Mouse (Mus musculus): ENCODE results near the gene Nek6. TPM values are rescaled to one million over a fixed set of nuclear protein-coding genes. Genes with fewer than 3 reads are reported as not detected.

Nek6 gene
- polyA plus RNA-seq, 1 experiment: 3.3 TPM

DNA sequence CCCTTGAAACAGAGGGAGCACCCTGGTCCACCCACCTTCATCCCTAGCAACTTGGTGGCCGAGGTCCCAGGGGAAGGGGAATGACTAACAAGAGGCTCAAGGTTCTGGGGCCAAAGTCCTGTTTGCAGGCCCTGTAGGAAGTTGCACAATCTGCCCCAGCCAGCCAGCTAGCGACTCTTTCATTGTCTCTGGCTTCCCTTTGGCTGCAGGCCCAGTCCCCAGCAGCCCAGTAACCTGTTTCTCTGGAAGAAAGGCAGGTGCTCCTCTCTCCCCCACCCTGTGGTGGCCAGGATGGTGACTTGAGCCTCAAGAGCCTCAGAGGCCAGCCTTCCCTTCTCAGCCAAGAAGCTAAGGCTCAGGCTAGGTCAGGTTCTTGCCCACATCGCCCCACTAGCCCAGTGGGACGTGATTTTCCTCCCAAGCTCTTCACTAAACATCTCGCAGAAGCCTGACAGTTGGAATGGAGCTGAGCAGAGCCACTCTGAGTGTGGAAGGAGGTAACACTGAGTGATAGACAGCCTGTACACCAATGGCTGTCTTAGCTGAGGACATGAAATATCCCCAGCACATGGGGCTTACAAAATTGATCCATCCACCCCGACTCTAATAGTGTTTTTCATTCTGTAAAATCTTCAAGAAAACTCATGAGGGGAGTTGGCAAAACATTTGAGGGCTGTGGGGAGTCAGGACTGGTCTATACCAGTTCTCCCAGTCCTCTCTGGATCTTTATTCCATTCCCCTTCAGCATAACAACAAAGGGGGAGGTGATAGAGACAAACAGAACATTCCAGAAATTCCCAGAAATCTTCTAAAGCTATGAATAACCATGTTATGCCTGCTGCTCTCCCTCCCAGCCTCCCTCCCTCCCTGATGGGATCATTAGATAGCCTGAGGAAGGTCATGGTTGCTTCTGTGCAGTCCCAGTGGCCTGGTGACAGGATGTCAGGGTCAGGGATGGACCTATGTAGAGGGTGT, 25.2 kb upstream of the Nek6 start:
- Histone ChIP-seq H3K4me3 (ENCODE audit: control insufficient read depth, low read depth, low read length) (no peak overlapping the region), H3K4me1 (ENCODE audit: control insufficient read depth, insufficient read depth, low read length) (peaks cover 9% of the 10 kb centered on the region), H3K36me3 (ENCODE audit: control insufficient read depth, insufficient read depth, low read length) (no peaks in the 10 kb centered on the region), H3K27ac (ENCODE audit: control insufficient read depth, insufficient read depth, low read depth, low read length) (no peak overlapping the region), H3K27me3 (ENCODE audit: control insufficient read depth, insufficient read depth, low read length) (no peaks in the 10 kb centered on the region)
- TF ChIP-seq POLR2A (IDR thresholded peaks at IDR 0.05; ENCODE audit: control insufficient read depth, low read depth, low read length): no peak
- TF ChIP-seq CTCF (IDR thresholded peaks at IDR 0.05; ENCODE audit: control insufficient read depth, insufficient read depth, insufficient replicate concordance, low read depth, low read length): no peak

DNA sequence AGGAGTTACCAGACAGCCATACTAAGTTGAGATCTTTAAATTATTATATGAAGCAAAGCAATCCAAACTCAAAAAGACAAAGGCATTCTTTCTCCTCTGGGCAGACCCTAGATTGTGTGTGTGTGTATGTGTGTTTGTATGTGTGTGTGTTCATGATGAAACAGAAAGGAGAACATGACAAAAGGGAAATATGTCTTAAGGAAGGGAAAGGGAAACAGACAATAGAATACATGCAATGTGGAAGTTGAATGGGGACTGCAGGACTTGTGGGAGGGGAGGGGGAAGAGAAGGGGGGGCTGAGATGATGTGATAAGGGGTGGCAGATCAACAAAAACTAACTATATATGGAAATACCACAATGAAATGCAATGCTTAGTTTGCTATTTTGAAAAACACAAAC, 13.8 kb upstream of the Nek6 start:
- Histone ChIP-seq H3K27me3 (ENCODE audit: control insufficient read depth, insufficient read depth, low read length) (no peaks in the 10 kb centered on the region), H3K4me1 (ENCODE audit: control insufficient read depth, insufficient read depth, low read length) (no peaks in the 10 kb centered on the region), H3K27ac (ENCODE audit: control insufficient read depth, insufficient read depth, low read depth, low read length) (no peak overlapping the region), H3K36me3 (ENCODE audit: control insufficient read depth, insufficient read depth, low read length) (no peaks in the 10 kb centered on the region), H3K4me3 (ENCODE audit: control insufficient read depth, low read depth, low read length) (no peak overlapping the region)
- TF ChIP-seq CTCF (IDR thresholded peaks at IDR 0.05; ENCODE audit: control insufficient read depth, insufficient read depth, insufficient replicate concordance, low read depth, low read length) (no peak), POLR2A (IDR thresholded peaks at IDR 0.05; ENCODE audit: control insufficient read depth, low read depth, low read length) (no peak)

DNA sequence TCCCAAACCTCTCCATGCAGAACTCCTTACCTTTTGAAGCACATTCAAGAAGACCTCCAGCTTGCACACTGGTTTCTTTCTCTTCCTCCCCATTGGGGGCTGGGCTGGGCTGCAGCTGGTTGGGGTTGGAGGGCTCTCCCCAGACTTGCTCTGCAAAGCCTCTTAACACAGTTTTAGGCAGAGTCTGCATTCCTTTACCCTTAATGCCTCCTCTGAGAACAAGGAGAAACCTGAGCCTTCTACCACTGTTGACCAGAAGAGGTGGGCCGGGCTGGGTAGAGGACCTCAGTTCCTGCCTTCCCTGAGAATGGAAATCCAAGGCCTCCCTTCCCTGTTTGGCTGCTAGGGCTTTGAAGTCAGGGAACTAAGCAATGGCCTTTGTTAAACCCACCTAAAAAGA, 9.8 kb upstream of the Nek6 start:
- Histone ChIP-seq H3K27ac (ENCODE audit: control insufficient read depth, insufficient read depth, low read depth, low read length) (no peak overlapping the region), H3K4me1 (ENCODE audit: control insufficient read depth, insufficient read depth, low read length) (no peaks in the 10 kb centered on the region), H3K27me3 (ENCODE audit: control insufficient read depth, insufficient read depth, low read length) (no peaks in the 10 kb centered on the region), H3K4me3 (ENCODE audit: control insufficient read depth, low read depth, low read length) (no peak overlapping the region), H3K36me3 (ENCODE audit: control insufficient read depth, insufficient read depth, low read length) (no peaks in the 10 kb centered on the region)
- TF ChIP-seq POLR2A (IDR thresholded peaks at IDR 0.05; ENCODE audit: control insufficient read depth, low read depth, low read length): no peak
- no peak for TF ChIP-seq CTCF (IDR thresholded peaks at IDR 0.05; ENCODE audit: control insufficient read depth, insufficient read depth, insufficient replicate concordance, low read depth, low read length)

DNA sequence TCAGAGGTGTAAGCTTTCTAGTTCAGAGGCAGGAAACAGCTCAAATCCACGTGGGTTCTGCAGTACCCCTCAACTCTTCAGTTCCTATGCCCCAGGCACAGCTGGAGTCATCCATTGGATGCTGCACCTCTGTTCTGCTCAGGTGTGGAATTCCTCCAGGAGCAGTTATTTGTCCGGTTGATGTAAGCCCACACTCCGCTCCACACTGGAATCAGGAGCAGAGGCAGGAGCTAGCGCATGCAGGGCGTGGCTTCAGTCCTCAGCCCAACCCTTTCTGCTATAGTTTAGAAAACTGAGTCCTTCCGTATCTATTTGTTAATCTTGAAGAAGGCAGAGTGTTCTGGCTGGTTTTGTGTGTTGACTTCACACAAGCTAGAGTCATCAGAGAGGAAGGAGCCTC, 9.3 kb upstream of the Nek6 start:
- H3K27ac ChIP-seq (ENCODE audit: control insufficient read depth, insufficient read depth, low read depth, low read length): no peak overlapping the region
- no peaks in the 10 kb centered on the region for H3K36me3 ChIP-seq (ENCODE audit: control insufficient read depth, insufficient read depth, low read length)
- H3K27me3 ChIP-seq (ENCODE audit: control insufficient read depth, insufficient read depth, low read length): no peaks in the 10 kb centered on the region
- H3K4me1 ChIP-seq (ENCODE audit: control insufficient read depth, insufficient read depth, low read length): no peaks in the 10 kb centered on the region
- TF ChIP-seq CTCF (IDR thresholded peaks at IDR 0.05; ENCODE audit: control insufficient read depth, insufficient read depth, insufficient replicate concordance, low read depth, low read length): no peak
- no peak for TF ChIP-seq POLR2A (IDR thresholded peaks at IDR 0.05; ENCODE audit: control insufficient read depth, low read depth, low read length)
- H3K4me3 ChIP-seq (ENCODE audit: control insufficient read depth, low read depth, low read length): no peak overlapping the region

DNA sequence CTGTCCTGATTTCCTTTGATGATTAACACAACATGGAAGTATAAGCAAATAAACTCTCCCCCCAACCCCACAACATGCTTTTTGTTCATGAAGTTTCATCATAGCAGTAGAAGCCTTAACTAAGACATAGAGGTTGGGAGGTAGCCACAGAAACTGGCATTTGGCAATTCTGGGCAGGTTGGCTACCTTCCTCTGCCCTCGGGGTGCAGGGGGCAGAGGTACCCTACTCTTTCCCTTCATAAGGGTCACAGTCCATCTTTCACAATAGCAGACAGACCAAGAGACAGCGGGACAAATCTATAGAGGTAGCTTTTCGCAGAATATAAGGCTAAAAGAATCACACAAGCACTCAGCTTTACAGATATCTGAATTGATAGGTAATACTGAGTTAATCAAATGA, 8.7 kb upstream of the Nek6 start:
- Histone ChIP-seq H3K4me3 (ENCODE audit: control insufficient read depth, low read depth, low read length) (no peak overlapping the region), H3K4me1 (ENCODE audit: control insufficient read depth, insufficient read depth, low read length) (no peaks in the 10 kb centered on the region), H3K27me3 (ENCODE audit: control insufficient read depth, insufficient read depth, low read length) (no peaks in the 10 kb centered on the region), H3K36me3 (ENCODE audit: control insufficient read depth, insufficient read depth, low read length) (no peaks in the 10 kb centered on the region), H3K27ac (ENCODE audit: control insufficient read depth, insufficient read depth, low read depth, low read length) (no peak overlapping the region)
- TF ChIP-seq POLR2A (IDR thresholded peaks at IDR 0.05; ENCODE audit: control insufficient read depth, low read depth, low read length): no peak
- TF ChIP-seq CTCF (IDR thresholded peaks at IDR 0.05; ENCODE audit: control insufficient read depth, insufficient read depth, insufficient replicate concordance, low read depth, low read length): no peak

DNA sequence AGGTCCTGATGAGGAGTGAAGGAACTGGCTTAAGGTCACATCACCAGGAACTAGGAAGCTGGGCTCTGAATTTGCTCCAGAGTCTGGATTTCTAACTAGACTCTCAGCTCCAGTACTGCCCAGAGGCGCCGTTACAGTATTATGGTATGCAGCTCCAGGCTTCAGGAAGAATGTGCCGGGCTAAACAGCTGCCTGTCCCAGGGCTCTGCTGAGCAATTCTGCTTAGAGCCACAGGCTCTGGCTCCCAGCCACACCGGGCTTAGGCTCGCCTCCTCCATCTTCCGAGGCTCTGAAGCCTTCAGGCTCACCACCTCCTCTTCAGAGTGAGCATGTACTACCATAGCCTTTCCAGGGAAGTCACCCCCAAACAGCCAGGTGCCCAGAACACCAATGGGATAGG, 7.1 kb upstream of the Nek6 start:
- no peak overlapping the region for H3K4me3 ChIP-seq (ENCODE audit: control insufficient read depth, low read depth, low read length)
- no peaks in the 10 kb centered on the region for H3K27me3 ChIP-seq (ENCODE audit: control insufficient read depth, insufficient read depth, low read length)
- no peaks in the 10 kb centered on the region for H3K4me1 ChIP-seq (ENCODE audit: control insufficient read depth, insufficient read depth, low read length)
- no peak overlapping the region for H3K27ac ChIP-seq (ENCODE audit: control insufficient read depth, insufficient read depth, low read depth, low read length)
- H3K36me3 ChIP-seq (ENCODE audit: control insufficient read depth, insufficient read depth, low read length): no peaks in the 10 kb centered on the region
- TF ChIP-seq POLR2A (IDR thresholded peaks at IDR 0.05; ENCODE audit: control insufficient read depth, low read depth, low read length) (no peak), CTCF (IDR thresholded peaks at IDR 0.05; ENCODE audit: control insufficient read depth, insufficient read depth, insufficient replicate concordance, low read depth, low read length) (no peak)

DNA sequence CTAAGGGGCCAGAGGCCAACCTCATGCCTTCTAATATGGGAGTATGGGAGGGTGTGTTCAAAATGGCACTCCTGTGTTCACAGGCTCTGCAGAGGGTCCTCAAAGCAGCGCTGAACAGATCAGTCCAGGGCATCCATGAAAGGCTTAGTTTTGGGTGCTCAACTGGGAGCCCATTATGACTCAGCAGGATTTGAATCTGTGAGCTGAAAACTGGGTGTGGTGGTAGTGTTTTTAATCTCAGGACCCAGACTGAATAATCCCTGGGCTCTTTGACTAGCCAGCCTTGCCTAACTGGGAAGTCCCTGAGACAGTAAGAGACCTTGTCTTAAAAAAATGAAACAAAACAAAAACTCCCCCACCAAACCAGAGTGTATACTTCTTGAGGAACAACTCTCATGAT, 4.3 kb upstream of the Nek6 start:
- Histone ChIP-seq H3K27me3 (ENCODE audit: control insufficient read depth, insufficient read depth, low read length) (no peaks in the 10 kb centered on the region), H3K4me1 (ENCODE audit: control insufficient read depth, insufficient read depth, low read length) (peaks cover 7% of the 10 kb centered on the region), H3K36me3 (ENCODE audit: control insufficient read depth, insufficient read depth, low read length) (no peaks in the 10 kb centered on the region), H3K4me3 (ENCODE audit: control insufficient read depth, low read depth, low read length) (no peak overlapping the region), H3K27ac (ENCODE audit: control insufficient read depth, insufficient read depth, low read depth, low read length) (no peak overlapping the region)
- no peak for TF ChIP-seq CTCF (IDR thresholded peaks at IDR 0.05; ENCODE audit: control insufficient read depth, insufficient read depth, insufficient replicate concordance, low read depth, low read length)
- TF ChIP-seq POLR2A (IDR thresholded peaks at IDR 0.05; ENCODE audit: control insufficient read depth, low read depth, low read length): no peak
